Mouse (Mus musculus) E14TG2a.4 (cell line): ENCODE data around the gene Dapp1.

Source experiments
- H3K27me3 ChIP-seq: 2 replicates; pipeline ENCODE4 v1.6.1; 2014; ENCODE audit warnings: low read length, control low read depth; ENCODE audit not compliant: insufficient read depth
- H3K36me3 ChIP-seq: 2 replicates; pipeline ENCODE4 v1.6.1; 2014; ENCODE audit warnings: low read length, control low read depth; ENCODE audit not compliant: insufficient read depth
- H3K4me1 ChIP-seq: replicated peaks from 2 replicates; pipeline ENCODE4 v1.6.1; 2014; ENCODE audit warnings: low read depth, low read length, control low read depth
- H3K4me3 ChIP-seq: replicated peaks from 2 replicates; pipeline ENCODE4 v1.5.1; 2014; ENCODE audit warnings: mild to moderate bottlenecking, low read length
- H3K9me3 ChIP-seq: 2 replicates; pipeline ENCODE4 v1.6.1; 2014; ENCODE audit warnings: low read length, control low read depth
- CTCF ChIP-seq: conservative IDR thresholded peaks from 2 replicates; pipeline ENCODE4 v1.5.1; 2014; ENCODE audit warnings: low read length
- NANOG ChIP-seq: IDR thresholded peaks from 2 replicates; pipeline ENCODE4 v1.6.1; 2014; ENCODE audit warnings: borderline replicate concordance, low read length, mixed read lengths
- POU5F1 ChIP-seq: IDR thresholded peaks from 2 replicates; pipeline ENCODE4 v1.6.1; 2014; ENCODE audit warnings: low read length, borderline replicate concordance

The Dapp1 gene

DNA sequence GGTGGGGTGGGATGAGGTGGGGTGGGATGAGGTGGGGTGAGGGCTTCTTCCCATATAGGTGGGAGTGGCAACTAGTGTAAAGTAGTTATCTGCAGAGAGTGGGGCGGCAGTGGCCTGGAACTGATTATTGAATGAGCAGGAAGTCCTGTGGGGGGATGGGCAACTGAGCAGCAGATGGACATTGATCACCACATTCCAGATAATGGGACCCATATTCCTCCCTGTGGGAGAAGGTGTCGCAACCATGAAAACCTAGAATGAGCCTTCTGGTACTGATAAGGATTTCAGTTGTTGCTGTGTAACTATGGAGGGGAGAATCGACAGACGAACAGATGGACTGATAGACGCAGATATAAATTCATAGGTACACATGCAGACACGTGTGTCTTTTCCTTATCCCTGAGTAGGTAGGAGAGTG is 37.6 kb downstream of the Dapp1 start:
- peaks cover 45% of the 10 kb centered on the region for H3K36me3 ChIP-seq
- H3K27me3 ChIP-seq: no peaks in the 10 kb centered on the region
- H3K9me3 ChIP-seq: no peaks in the 10 kb centered on the region
- TF ChIP-seq CTCF: no peak
- TF ChIP-seq NANOG: no peak
- TF ChIP-seq POU5F1: no peak
- peaks cover 34% of the 10 kb centered on the region for H3K4me1 ChIP-seq
- no peak overlapping the region for H3K4me3 ChIP-seq

DNA sequence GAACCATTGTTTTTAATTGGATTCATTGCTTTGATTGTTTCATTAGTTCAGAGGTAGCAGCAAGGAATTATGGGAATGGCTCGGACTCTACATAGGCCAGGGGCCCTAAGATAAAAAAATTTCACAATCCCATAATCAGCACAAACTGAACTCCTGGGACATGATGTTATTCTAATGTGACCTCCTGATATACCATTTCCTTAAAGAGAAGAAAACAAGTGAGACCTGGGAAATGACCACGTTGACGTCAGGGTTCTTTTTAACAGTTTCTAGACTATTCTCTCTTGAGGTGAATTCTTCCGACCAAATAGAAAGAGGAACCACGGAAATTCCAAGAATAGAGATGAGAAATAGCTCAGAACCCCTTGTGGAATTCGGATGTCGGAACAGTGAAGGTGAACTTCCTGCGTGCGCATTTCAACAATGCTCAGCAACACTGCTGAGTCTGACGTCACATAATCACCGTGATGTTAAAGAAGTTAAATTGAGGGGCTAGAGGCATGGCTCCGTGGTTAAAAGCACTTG is 39.2 kb downstream of the Dapp1 start:
- H3K4me1 ChIP-seq: peaks cover 34% of the 10 kb centered on the region
- H3K4me3 ChIP-seq: no peak overlapping the region
- no peaks in the 10 kb centered on the region for H3K9me3 ChIP-seq
- H3K36me3 ChIP-seq: peaks cover 37% of the 10 kb centered on the region
- no peaks in the 10 kb centered on the region for H3K27me3 ChIP-seq
- TF ChIP-seq POU5F1 (no peak), NANOG (no peak), CTCF (no peak)

GRCm38 (mm10) chr3:137941555-137941954 is 39.8 kb downstream of the Dapp1 start:
- no peaks in the 10 kb centered on the region for H3K27me3 ChIP-seq
- TF ChIP-seq POU5F1 (no peak), CTCF (no peak), NANOG (no peak)
- no peaks in the 10 kb centered on the region for H3K9me3 ChIP-seq

DNA sequence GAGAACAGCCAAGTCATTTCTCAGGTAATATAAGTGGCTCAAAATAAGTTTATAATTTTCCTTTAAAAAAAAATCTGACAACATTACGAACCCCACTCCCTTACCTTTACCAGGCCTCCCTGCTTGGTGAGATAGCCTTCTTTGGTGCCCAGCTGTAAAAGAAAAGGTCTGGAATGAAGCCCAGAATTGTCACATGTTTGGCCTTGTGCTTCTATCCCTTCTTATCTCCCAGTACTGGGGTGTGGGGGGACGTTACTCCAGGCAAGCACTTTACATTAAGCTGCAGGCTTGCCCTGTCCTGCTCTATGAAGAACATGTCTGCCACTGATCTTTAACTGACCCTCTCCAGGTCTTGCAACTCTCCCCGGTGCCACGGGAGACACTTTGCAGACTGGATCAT is 40.6 kb downstream of the Dapp1 start:
- Histone ChIP-seq H3K27me3 (no peaks in the 10 kb centered on the region), H3K4me1 (peaks cover 35% of the 10 kb centered on the region), H3K36me3 (peaks cover 32% of the 10 kb centered on the region), H3K4me3 (no peak overlapping the region), H3K9me3 (no peaks in the 10 kb centered on the region)
- TF ChIP-seq CTCF (no peak), POU5F1 (no peak), NANOG (no peak)

More at GRCm38 (mm10) chr3:137941555-137941954, 39.8 kb downstream of the Dapp1 start:
- Histone ChIP-seq H3K36me3 (peaks cover 37% of the 10 kb centered on the region), H3K4me1 (peaks cover 35% of the 10 kb centered on the region), H3K4me3 (no peak overlapping the region)

- Histone ChIP-seq H3K27me3 (no peaks in the 10 kb centered on the region), H3K4me3 (peak overlapping the region; percentile 54), H3K4me1 (peaks cover 26% of the 10 kb centered on the region), H3K9me3 (no peaks in the 10 kb centered on the region), H3K36me3 (peaks cover 47% of the 10 kb centered on the region)
- no peak for TF ChIP-seq CTCF
Observed at GRCm38 (mm10) chr3:137938608-137939007, 42.7 kb downstream of the Dapp1 start.

DNA sequence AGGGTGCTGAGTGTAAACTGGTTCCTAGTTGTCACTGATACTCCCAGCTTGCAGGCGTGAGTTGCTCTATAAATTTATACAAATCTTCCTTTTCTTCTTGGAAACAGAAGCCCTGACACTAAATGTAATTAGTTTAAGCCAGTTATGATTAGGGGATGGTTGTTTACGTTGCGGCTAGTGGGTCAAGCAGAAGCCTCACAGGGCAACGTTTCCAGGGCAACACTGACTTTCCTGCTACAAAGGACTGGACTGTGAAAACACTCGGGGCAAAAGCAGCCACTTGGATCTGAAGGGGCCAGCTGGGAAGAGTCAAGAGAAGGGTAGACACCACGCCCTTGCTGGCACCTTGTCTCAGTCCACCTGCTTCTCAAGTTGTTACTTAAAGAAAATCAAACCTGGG is 44.8 kb downstream of the Dapp1 start:
- Histone ChIP-seq H3K4me3 (no peak overlapping the region), H3K9me3 (no peaks in the 10 kb centered on the region), H3K36me3 (peaks cover 61% of the 10 kb centered on the region), H3K4me1 (peaks cover 22% of the 10 kb centered on the region), H3K27me3 (no peaks in the 10 kb centered on the region)
- TF ChIP-seq POU5F1 (no peak), NANOG (no peak), CTCF (no peak)

- Histone ChIP-seq H3K4me3 (no peak overlapping the region), H3K27me3 (no peaks in the 10 kb centered on the region), H3K36me3 (peaks cover 60% of the 10 kb centered on the region), H3K4me1 (peaks cover 26% of the 10 kb centered on the region), H3K9me3 (no peaks in the 10 kb centered on the region)
- no peak for TF ChIP-seq POU5F1
- TF ChIP-seq CTCF: no peak
- TF ChIP-seq NANOG: no peak
Observed at GRCm38 (mm10) chr3:137935570-137936525, 45.5 kb downstream of the Dapp1 start.

DNA sequence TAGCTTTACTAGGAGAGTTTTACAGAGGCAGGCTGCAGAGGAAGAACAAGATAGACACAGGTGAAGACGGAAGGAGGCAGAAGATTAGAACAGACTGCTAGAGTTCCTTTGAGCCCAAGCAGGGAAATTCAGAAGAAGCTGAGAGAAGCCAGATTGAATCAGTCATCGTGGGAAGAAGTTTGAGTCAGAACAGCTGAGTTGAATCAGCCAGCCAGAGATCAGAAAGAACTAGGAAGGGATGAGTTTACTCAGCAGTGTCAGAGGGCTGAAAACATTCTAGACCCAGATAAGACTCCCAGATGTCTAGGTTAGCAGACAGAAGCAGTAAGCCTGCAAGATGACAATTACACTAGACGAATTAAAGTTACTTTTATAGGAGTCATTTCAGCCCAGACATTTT is 47.4 kb downstream of the Dapp1 start:
- Histone ChIP-seq H3K4me1 (peaks cover 41% of the 10 kb centered on the region), H3K27me3 (no peaks in the 10 kb centered on the region), H3K36me3 (peaks cover 63% of the 10 kb centered on the region), H3K9me3 (no peaks in the 10 kb centered on the region), H3K4me3 (no peak overlapping the region)
- TF ChIP-seq NANOG: no peak
- TF ChIP-seq POU5F1: no peak
- no peak for TF ChIP-seq CTCF

- Histone ChIP-seq H3K27me3 (no peaks in the 10 kb centered on the region), H3K4me3 (no peak overlapping the region), H3K4me1 (peaks cover 36% of the 10 kb centered on the region), H3K36me3 (peaks cover 67% of the 10 kb centered on the region), H3K9me3 (no peaks in the 10 kb centered on the region)
- TF ChIP-seq NANOG (no peak), POU5F1 (no peak), CTCF (no peak)
Observed at GRCm38 (mm10) chr3:137932748-137933147, 48.6 kb downstream of the Dapp1 start.
